Mouse (Mus musculus) granulocyte monocyte progenitor cell, adult 5-6 weeks (primary cell): ENCODE measurements around the gene Gm5426. TPM values are rescaled to one million over a fixed set of nuclear protein-coding genes. Genes with fewer than 3 reads are reported as not detected.
A peak's percentile ranks its signal among the peaks of the same experiment; 100 is the strongest.
"Not testable (repeated sequence)": the region's sequence is repeated elsewhere in the genome, so short reads cannot be mapped to it uniquely, and the experiment has no call there.

ENCODE experiments used
- ATAC-seq: replicated peaks from 2 replicates; pipeline ENCODE4 v1.8.0; 2016; ENCODE audit warnings: mild to moderate bottlenecking, moderate TSS enrichment, inconsistent platforms; ENCODE audit not compliant: poor library complexity, severe bottlenecking
- total RNA-seq, 2 experiments: library from RNA; stranded (forward) in 1 of 2; stranded (reverse) in 1 of 2; fragments of 200-712, 200-1000 nt in 1 of 2; fragments of >200 nt in 1 of 2; fragmentation: Nextera tagmentation in 1 of 2; gene quantifications; 2 replicates each; pipeline ENCODE4 v1.2.3; 2014 to 2017

The Gm5426 gene
- total RNA-seq (2014; fragmentation: Nextera tagmentation) = not detected in 2 replicates
- total RNA-seq (2017) = not detected in 2 replicates

DNA sequence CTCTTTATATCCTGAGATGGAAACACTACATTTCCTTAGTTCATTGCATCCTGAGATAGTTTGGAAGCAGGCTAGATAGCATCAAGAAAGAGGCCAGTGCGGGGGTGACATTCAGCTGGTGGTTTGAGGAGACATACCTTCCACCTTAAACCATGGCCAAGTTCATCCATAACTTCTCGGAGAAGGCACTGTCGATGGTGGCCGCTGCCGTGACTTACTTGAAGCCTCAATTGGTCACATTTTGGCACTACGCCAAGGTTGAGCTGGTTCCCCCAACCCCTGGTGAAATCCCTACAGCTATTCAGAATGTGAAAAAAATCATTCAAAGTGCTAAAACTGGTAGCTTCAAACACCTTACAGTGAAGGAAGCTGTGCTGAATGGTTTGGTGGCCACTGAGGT is at the start of gene Gm5426:
Gm5426 (plus strand) TSS at position 153 of the 400 bp plus-strand sequence.
- not testable (repeated sequence) for ATAC-seq

DNA sequence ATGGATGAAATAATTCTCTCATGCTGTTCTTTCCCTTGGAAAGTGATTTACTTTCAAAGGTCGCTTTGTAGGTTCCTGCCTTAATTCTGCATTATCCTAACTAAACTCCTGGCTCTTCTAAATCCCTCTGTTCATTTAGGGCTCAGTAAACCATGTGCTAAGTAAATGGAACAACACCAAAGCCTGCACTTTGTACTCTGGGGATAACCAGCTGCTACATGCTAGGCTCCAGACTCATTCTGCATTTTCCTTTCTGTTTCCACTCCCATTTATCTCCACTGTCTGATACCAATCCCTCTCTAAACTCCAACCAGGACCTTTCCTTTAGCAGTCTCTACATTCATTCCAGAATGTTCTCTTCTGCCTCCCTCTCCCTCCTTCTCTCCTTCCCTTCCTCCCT is 46.7 kb upstream of the Gm5426 start:
- ATAC-seq = no peak

DNA sequence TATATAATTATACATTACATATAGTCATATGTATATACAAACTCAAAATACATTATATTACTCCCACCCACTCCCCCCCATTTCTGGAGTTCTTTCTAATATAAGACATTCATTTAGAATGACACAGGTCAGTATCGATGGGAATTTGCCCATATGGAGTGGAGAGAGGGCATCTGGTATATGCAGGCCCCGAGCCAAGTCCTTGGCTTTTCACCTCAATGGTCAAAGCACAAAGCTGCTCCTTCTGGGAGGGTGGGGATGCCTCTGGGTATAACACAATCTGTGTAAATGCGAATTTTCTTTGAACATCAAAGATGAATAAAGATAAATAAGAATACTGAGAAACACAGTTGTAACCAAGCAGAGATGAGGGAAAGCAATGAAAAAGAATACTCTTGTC is 46.0 kb upstream of the Gm5426 start:
- no peak for ATAC-seq

DNA sequence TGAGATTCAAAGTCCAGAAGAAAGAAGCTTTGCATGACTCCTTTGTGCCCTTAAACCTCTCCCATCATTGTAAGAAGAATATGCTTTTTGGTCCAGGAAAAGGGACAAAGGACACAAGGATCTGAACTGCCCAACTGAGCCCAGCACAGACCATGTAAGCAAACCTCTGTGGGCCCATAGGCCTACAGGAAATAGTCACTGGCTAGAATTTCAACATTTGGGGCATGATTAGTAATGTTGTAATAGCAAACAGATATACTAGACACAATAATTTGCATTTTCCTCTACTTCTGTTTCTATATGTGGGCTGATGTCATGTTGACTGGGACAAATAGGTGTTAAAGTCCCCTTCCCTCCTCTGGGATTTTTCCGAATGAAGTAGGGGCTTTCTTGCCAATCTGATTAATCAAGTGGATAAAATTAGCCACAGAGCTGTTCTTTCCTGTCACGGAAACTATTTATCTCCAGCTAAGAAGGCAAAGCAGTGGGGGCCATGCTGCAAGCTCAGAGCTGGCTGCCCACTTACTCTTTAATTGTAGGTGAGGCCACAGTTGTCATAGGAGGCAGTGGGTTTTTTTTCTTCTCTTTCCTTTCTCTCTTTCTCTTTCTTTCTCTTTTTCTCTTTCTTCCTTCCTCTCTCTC is 42.4 kb upstream of the Gm5426 start:
- peak; percentile 69 for ATAC-seq

GRCm38 (mm10) chr10:96094559-96094958 is 41.8 kb upstream of the Gm5426 start:
- no peak for ATAC-seq

DNA sequence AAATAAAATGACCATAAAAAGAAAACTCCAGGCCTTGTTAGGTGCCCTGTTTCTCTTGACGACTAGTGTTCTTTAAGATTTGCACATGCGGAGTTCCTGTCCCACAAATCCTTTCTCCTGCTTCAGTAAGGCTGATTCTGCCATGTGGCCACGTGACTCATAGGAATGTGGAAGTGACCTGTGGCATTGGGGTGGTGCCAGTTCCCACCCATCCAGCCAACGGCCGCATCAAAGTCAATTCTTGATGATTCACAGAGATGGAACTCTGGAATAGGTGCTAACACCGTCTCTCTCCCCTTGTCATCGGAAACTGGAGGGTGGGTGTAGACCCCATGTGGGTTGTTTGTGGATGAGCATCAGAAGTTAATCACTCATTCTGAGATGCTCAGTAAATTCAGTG is 39.7 kb upstream of the Gm5426 start:
- ATAC-seq = no peak

DNA sequence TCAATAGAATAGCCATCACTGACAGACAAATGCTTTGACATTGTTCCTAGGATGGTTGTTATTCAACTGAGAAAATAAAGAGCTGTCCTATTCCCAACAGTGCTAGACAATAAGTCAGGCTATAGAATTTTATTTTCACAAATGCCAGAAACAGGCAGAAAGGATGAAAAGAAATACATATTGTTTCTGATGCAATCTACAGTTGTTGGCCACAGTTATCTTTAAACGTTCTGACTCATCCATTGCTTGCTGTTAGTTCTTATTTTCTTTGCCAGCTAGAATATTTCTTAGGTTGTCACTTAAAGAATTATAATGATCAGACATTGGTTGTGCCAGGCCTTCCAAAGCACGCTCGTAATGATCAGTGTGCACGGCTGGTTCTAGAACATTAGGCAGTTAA is 35.4 kb upstream of the Gm5426 start:
- no peak for ATAC-seq

DNA sequence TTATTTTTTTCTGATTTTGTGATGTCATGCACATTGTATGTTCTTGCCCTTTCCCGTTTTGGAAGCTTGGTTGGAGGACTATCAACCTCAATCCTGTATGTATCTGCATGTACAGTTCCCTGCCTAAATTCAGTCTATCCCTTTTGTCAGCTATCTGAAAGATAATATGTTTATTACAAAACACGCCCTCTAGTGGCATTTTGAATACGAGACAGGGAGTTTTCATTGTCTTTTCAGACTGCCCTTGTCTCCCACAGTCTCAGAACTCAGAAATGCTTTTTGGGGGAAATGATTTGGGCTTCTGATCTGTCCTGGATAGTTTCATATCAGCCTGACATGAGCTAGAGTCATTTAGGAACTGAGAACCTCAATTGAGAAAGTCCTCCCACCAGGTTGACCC is 32.2 kb upstream of the Gm5426 start:
- no peak for ATAC-seq

GRCm38 (mm10) chr10:96104624-96105023 is 31.8 kb upstream of the Gm5426 start:
- no peak for ATAC-seq

GRCm38 (mm10) chr10:96105124-96105523 is 31.3 kb upstream of the Gm5426 start:
- no peak for ATAC-seq

DNA sequence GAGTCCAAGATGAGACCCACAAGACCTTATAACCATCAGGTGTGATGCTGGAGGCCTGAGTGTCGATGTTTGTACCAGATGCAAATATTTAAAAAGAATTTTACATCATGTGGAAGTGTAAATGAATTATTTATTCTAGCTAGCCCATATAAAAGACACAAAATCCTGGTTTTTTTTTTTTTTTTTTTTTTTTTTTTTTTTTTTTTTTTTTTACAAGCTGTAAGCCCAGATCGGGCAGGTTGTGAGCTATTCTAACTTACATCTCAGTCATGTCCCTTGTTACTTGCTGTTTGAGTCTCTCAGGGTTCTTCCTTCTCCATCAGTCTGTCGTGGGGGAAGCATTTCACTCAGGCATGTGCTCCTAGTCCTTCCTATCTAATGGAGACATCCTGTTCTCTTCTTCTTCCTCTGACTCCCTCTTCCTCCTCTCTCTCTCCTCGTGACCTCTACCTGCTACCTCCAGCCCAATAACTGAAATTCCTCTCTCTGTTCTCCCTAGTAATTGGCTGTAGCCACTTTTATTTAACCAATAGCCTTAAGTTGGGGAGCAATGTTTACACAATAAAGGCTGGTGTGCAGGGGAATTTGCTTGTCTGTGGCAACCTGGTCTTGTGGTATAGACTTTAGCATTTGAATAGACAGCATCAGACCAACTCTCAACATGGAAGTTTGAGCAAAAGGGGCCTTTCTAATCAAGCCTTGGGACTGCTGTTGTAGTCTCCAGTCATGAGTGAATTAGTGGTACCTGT is 29.3 kb upstream of the Gm5426 start:
- ATAC-seq = no peak

DNA sequence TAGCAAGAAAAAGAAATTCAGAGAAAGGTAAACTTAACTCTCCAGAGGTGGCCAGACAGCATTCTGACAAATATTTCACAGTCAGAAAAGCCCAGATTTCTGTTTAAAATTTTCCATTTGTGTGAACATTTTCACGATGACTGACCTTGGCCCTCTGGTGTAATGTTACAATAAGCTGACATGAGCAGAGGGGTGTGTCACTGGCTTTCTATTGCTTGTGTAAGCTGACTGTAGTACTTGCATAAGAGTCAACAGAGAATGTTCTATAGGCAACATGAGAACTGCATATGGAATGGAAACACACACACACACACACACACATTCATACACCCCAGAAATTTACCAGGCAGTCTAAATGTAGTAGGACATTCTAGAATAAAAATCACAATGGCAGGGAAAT is 28.6 kb upstream of the Gm5426 start:
- no peak for ATAC-seq

DNA sequence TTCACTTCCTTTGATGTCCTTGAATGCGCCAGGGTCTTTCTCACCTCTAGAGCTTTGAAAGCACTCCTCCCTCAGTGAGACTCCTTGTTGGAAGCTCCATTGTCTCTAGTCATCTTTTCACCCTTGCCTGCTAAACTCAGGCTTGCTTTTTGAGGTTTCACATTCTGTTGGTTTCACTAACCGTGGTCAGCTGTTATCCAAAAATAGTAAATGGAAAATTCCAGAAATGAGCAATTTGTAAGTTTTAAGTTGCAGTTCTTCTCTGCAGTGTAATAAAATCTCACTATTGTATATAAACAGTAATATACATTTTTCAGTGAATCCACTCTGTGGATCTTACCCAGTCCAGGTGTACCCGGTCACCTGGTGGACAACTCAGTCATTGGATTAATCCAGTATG is 21.1 kb upstream of the Gm5426 start:
- no peak for ATAC-seq

GRCm38 (mm10) chr10:96120821-96121220 is 15.6 kb upstream of the Gm5426 start:
- ATAC-seq = peak; percentile 20; the same call in 1 of the 2 replicates

- ATAC-seq = no peak
Measured at GRCm38 (mm10) chr10:96121249-96122010, 15.0 kb upstream of the Gm5426 start.

- ATAC-seq = peak; percentile 97
Measured at GRCm38 (mm10) chr10:96123885-96124284, 12.5 kb upstream of the Gm5426 start.

DNA sequence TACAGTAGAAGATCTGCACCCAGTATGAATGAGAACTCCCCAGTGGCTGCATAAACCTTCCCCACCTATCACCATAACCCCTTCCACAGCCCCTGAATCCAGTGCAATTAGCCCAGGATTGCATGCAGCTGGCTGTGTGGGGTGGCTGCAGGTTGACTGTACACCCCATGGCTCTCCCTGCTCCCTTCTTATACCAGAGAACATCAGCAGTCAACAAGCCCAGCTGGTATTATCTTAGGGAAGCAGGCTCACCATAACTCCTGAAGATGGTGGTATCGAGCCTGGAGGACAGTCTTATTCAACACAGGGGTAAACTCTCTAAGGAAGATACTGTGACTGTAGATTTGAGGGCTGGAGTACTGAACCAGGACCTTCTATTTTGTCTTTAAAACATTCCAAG is 12.1 kb upstream of the Gm5426 start:
- peak; percentile 26 for ATAC-seq

DNA sequence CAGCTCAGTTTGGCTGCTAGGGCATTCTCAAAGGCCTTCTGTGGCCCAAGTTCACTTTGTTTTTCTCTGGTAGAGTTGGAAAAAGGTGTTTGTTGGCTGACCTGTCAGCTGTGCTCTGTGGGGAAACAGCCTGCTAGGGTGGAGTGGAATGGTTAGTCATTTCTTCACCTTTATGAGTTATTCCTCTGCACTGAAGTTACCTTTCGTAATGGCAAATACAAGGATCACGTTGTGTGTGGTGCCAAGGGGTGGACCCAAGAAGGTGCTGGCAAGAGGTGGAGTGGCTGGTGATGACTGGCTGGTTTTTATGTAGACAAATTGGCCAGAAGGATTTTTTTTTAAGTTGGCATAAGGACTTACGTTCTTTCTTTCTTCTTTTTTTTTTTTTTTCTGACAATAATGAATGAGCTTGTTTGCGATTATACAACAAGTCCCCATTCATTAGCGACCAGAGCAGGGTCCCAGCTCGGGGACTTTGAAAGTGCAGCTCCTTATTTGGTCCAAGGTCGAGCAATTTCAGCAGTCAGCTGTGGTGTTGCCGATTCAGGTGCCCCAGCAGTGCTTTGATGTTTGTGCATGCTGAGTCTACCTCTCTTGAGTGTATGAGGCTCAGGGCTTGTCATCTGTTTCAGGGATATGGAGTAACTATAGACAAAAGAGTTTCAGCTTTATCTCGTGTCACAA is 10.5 kb upstream of the Gm5426 start:
- ATAC-seq = no peak

- no peak for ATAC-seq
Measured at GRCm38 (mm10) chr10:96129213-96129612, 7.2 kb upstream of the Gm5426 start.

DNA sequence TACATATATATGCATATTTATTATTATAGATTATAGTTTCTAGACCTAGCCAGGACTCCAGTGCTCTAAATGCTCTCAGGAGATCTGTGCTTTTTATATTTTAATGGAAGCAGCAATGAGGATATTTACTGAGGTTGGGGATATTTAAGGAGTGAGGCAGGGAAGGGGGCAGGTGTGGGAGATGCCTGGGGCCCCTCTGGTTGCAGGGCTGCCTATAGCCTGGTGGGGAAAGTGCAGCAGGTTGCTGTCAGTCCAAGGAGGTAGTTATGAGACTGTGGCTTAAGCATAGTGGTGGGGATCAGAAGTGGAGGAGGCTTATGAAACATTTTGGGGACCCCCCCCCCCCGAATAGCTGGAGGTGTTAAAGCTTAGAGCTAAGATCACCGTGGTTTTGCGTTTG is 6.0 kb upstream of the Gm5426 start:
- no peak for ATAC-seq

DNA sequence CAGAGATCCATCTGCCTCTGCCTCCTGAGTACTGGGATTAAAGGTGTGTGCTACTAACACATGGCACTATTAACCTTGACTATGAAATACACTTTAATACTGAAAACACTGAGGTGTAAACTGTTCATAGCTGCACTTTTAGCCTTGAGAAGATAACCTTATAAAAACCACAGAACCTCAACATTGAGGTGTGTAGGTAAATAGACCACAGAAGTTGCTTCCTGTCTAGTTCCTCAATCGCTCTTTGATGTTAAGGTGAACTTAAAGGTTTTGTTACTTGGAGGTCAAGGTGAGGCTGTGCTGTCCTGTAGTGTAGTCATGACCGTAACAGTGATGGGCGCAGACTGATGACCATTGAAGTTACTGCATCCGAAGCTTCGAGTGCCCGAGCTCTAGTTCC is 5.3 kb upstream of the Gm5426 start:
- no peak for ATAC-seq
